Mouse (Mus musculus) liver, embryonic 11.5 days (tissue): ENCODE results near the gene Tmem202. TPM values are rescaled to one million over a fixed set of nuclear protein-coding genes. Genes with fewer than 3 reads are reported as not detected.

Experiments used
- ATAC-seq: fragments of 200-750 bp; cut with Nextera tagmentation; replicated peaks from 2 replicates; pipeline ENCODE4 v1.8.0; 2017; ENCODE audit warnings: moderate number of reproducible peaks, mild to moderate bottlenecking, moderate TSS enrichment, moderate library complexity; ENCODE audit not compliant: low FRiP score
- DNase-seq: peaks from one replicate; pipeline ENCODE4 v3.0.0-alpha.2; 2017; ENCODE audit warnings: low spot score
- H3K27ac ChIP-seq: fragments of 300-500 bp; sonication (generic); 2 replicates; pipeline ENCODE4 v1.5.1; 2014; ENCODE audit warnings: mild to moderate bottlenecking, low read depth, low read length, control low read depth
- H3K27me3 ChIP-seq: fragments of 300-500 bp; sonication (generic); replicated peaks from 2 replicates; pipeline ENCODE4 v1.6.1; 2014; ENCODE audit warnings: low read length, mixed read lengths; ENCODE audit not compliant: control insufficient read depth, insufficient read depth
- H3K36me3 ChIP-seq: fragments of 300-500 bp; sonication (generic); 2 replicates; pipeline ENCODE4 v1.6.1; 2014; ENCODE audit warnings: mild to moderate bottlenecking, low read length, moderate library complexity, mixed read lengths; ENCODE audit not compliant: control insufficient read depth, insufficient read depth
- H3K4me1 ChIP-seq: fragments of 300-500 bp; sonication (generic); replicated peaks from 2 replicates; pipeline ENCODE4 v1.6.1; 2014; ENCODE audit warnings: low read length, mixed read lengths; ENCODE audit not compliant: control insufficient read depth, insufficient read depth
- H3K4me2 ChIP-seq: fragments of 300-500 bp; sonication (generic); 2 replicates; pipeline ENCODE4 v1.6.1; 2014; ENCODE audit warnings: mild to moderate bottlenecking, control low read depth, moderate library complexity
- H3K4me3 ChIP-seq: fragments of 300-500 bp; sonication (generic); 2 replicates; pipeline ENCODE4 v1.5.1; 2014; ENCODE audit warnings: low read depth, low read length, control low read depth
- H3K9ac ChIP-seq: fragments of 300-500 bp; sonication (generic); 2 replicates; pipeline ENCODE4 v1.6.1; 2014; ENCODE audit warnings: low read depth, low read length, control low read depth
- H3K9me3 ChIP-seq: fragments of 300-500 bp; sonication (generic); 2 replicates; pipeline ENCODE4 v1.6.1; 2016; ENCODE audit warnings: low read length, inconsistent platforms, mixed read lengths; ENCODE audit not compliant: control insufficient read depth
- WGBS: fragments of 180-500 bp; shearing (Covaris S2); extraction: QIAGEN DNeasy Blood & Tissue Kit; methylation state at CpG from one replicate; pipeline ENCODE4 v1.1.7; 2014; 5-methylcytosine and 5-hydroxymethylcytosine counted together
- polyA plus RNA-seq: library from polyadenylated mRNA; unstranded; fragments of >200 nt; fragmentation: Nextera tagmentation; extraction: Ambion mirVana; gene quantifications from 2 replicates; pipeline ENCODE4 v1.2.1, GENCODE M21; 2014

Tmem202 gene
- polyA plus RNA-seq, 1 experiment from 2014 or later = 0.22 TPM

GRCm38 (mm10) chr9:59469446-59469845 lies 70.2 kb downstream of the Tmem202 start:
- whole genome bisulfite sequencing = 78% methylated on average over 1 of the region's 1 CpGs
- H3K9ac ChIP-seq = no peak overlapping the region
- H3K4me1 ChIP-seq = no peaks in the 10 kb centered on the region
- no peak overlapping the region for H3K27ac ChIP-seq
- no peak overlapping the region for H3K4me2 ChIP-seq
- H3K27me3 ChIP-seq = no peaks in the 10 kb centered on the region
- DNase-seq (no peak), ATAC-seq (no peak)
- H3K36me3 ChIP-seq = no peaks in the 10 kb centered on the region; the same call in 1 of the 2 replicates
- H3K9me3 ChIP-seq = no peaks in the 10 kb centered on the region
- no peak overlapping the region for H3K4me3 ChIP-seq

Other genes with a start within 250 kb of the Tmem202 start
- gene Adpgk, start 248.3 kb downstream of the Tmem202 start, polyA plus RNA-seq = 43.9 and 45.4 TPM in 2 replicates
- 6.1 and 6.3 TPM in 2 replicates for gene Bbs4, start 186.3 kb downstream of the Tmem202 start, polyA plus RNA-seq
- 11.9 and 13.2 TPM in 2 replicates for gene Arih1, start 53.2 kb downstream of the Tmem202 start, polyA plus RNA-seq
- 62.4 and 65.3 TPM in 2 replicates for gene Hexa, start 307 bp downstream of the Tmem202 start, polyA plus RNA-seq
- gene Celf6, start 38.1 kb upstream of the Tmem202 start, polyA plus RNA-seq = 0.10 TPM in 1 of 2 replicates, not detected in the other
- 13.8 and 17.2 TPM in 2 replicates for gene Parp6, start 77.4 kb upstream of the Tmem202 start, polyA plus RNA-seq
- 1,209 and 1,320 TPM in 2 replicates for gene Pkm, start 116.5 kb upstream of the Tmem202 start, polyA plus RNA-seq
- gene Gramd2, start 140.3 kb upstream of the Tmem202 start, polyA plus RNA-seq = 0.16 and 0.25 TPM in 2 replicates
- gene Senp8, start 210.9 kb upstream of the Tmem202 start, polyA plus RNA-seq = 9.8 and 10.9 TPM in 2 replicates
- gene Myo9a, start 211.0 kb upstream of the Tmem202 start, polyA plus RNA-seq = 7.0 and 8.1 TPM in 2 replicates